12 mouse cellular contexts compared by ENCODE assay signal in genomic region chr8:117094053-117094452, GRCm38 (mm10). TPM values are rescaled to one million over a fixed set of nuclear protein-coding genes. Genes with fewer than 3 reads are reported as not detected.
DNase-seq lines count a peak whose midpoint lies in the region.
"Had no signal": no experiment of that assay in that cellular context is flagged by ENCODE, and none has a peak within 500 bp of the region (broad histone marks: within the 10 kb centered on the region; RNA-seq: fewer than 3 reads in every experiment).

No protein-coding gene starts in this region.

- peak; percentile 39 to 58 for DNase-seq in frontal cortex, adult 2 months (ENCODE audit: extremely low spot score in 1 of 2, low spot score in 1 of 2)
- no peak for DNase-seq in frontal cortex, postnatal 14 days (ENCODE audit: low spot score in 2 of 2)
- peak; percentile 23 to 46 for DNase-seq in right cerebral cortex, adult 2 months (ENCODE audit: low spot score in 2 of 2)
- DNase-seq in right cerebral cortex, postnatal 4 days, result no peak
- DNase-seq in left cerebral cortex, adult 8-10 months (ENCODE audit: low spot score in 2 of 2), result peak; percentile 16 to 55
- peak; percentile 54 for DNase-seq in testis, postnatal 10 days (ENCODE audit: low spot score)
- no peak for DNase-seq in thymus, postnatal 14 days
- DNase-seq in cerebellum, adult 11 months, result no peak
- DNase-seq: B cell, adult 2 months; kidney, adult 18-20 months had no signal

RNA-seq across cellular contexts. Expression of gene Bco1, which starts 1.6 kb away (rescaled TPM):
- 0.04 and 0.08 TPM in 2 replicates for polyA plus RNA-seq in frontal cortex, adult 2 months (2012; rRNA removed)
- not detected for total RNA-seq in left cerebral cortex, adult 8-10 months (2022)

RNA-seq across cellular contexts. Expression of gene Pkd1l2, which starts 11.8 kb away (rescaled TPM):
- 0.10 and 0.11 TPM in 2 replicates for polyA plus RNA-seq in frontal cortex, adult 2 months (2012; rRNA removed)
- total RNA-seq in left cerebral cortex, adult 8-10 months (2022), result under 1 TPM; 0.07 to 0.23 (median 0.09) TPM
- polyA plus RNA-seq: lung, embryonic 16.5 days; neural tube, embryonic 11.5 days had no signal

Comparison
In these comparisons a context has a peak if more than half of its experiments do, and no peak if none do; other contexts are left out.
1. DNase-seq: peak in frontal cortex, adult 2 months (2 of 2), right cerebral cortex, adult 2 months (2 of 2), left cerebral cortex, adult 8-10 months (2 of 2) and testis, postnatal 10 days (single experiment); none in frontal cortex, postnatal 14 days (0 of 2), right cerebral cortex, postnatal 4 days (single experiment), thymus, postnatal 14 days (single experiment) and cerebellum, adult 11 months (single experiment).